Mouse (Mus musculus) forebrain, embryonic 11.5 days (tissue): Measurements from ENCODE around the gene Msi2. TPM values are rescaled to one million over a fixed set of nuclear protein-coding genes. Genes with fewer than 3 reads are reported as not detected.

Source experiments
- ATAC-seq: fragments of 200-750 bp; cut with Nextera tagmentation; replicated peaks from 2 replicates; pipeline ENCODE4 v1.8.0; 2017; ENCODE audit warnings: moderate TSS enrichment; ENCODE audit not compliant: low FRiP score
- DNase-seq: peaks from one replicate; pipeline ENCODE4 v3.0.0-alpha.2; 2017; ENCODE audit warnings: low spot score
- H3K27ac ChIP-seq: fragments of 300-500 bp; sonication (generic); 2 replicates; pipeline ENCODE4 v1.5.1; 2014; ENCODE audit warnings: low read depth, low read length
- H3K27me3 ChIP-seq: fragments of 300-500 bp; sonication (generic); 2 replicates; pipeline ENCODE4 v1.6.1; 2014; ENCODE audit warnings: mild to moderate bottlenecking, low read length, mixed read lengths; ENCODE audit not compliant: control insufficient read depth, insufficient read depth
- H3K36me3 ChIP-seq: fragments of 300-500 bp; sonication (generic); 2 replicates; pipeline ENCODE4 v1.6.1; 2014; ENCODE audit warnings: mild to moderate bottlenecking, low read length, moderate library complexity, mixed read lengths; ENCODE audit not compliant: control insufficient read depth, insufficient read depth
- H3K4me1 ChIP-seq: fragments of 300-500 bp; sonication (generic); replicated peaks from 2 replicates; pipeline ENCODE4 v1.6.1; 2014; ENCODE audit warnings: low read length, mixed read lengths; ENCODE audit not compliant: control insufficient read depth, insufficient read depth
- H3K4me2 ChIP-seq: fragments of 300-500 bp; sonication (generic); 2 replicates; pipeline ENCODE4 v1.6.1; 2014; ENCODE audit warnings: low read depth, mild to moderate bottlenecking, low read length, moderate library complexity, mixed read lengths; ENCODE audit not compliant: severe bottlenecking
- H3K4me3 ChIP-seq: fragments of 300-500 bp; sonication (generic); 2 replicates; pipeline ENCODE4 v1.5.1; 2014; ENCODE audit warnings: low read depth, low read length
- H3K9ac ChIP-seq: fragments of 300-500 bp; sonication (generic); 2 replicates; pipeline ENCODE4 v1.6.1; 2014; ENCODE audit warnings: low read length
- H3K9me3 ChIP-seq: fragments of 300-500 bp; sonication (generic); 2 replicates; pipeline ENCODE4 v1.6.1; 2016; ENCODE audit warnings: low read length, mixed read lengths; ENCODE audit not compliant: control insufficient read depth
- WGBS: fragments of 180-500 bp; shearing (Covaris S2); extraction: QIAGEN DNeasy Blood & Tissue Kit; methylation state at CpG from one replicate; pipeline ENCODE4 v1.1.7; 2014; 5-methylcytosine and 5-hydroxymethylcytosine counted together
- polyA plus RNA-seq: library from polyadenylated mRNA; unstranded; fragments of >200 nt; fragmentation: Nextera tagmentation; extraction: Ambion mirVana; gene quantifications from 2 replicates; pipeline ENCODE4 v1.2.1, GENCODE M21; 2014

The Msi2 gene
- polyA plus RNA-seq, 1 experiment from 2014 or later: 26.2 TPM

GRCm38 (mm10) chr11:88330799-88331198 is 387.5 kb downstream of the Msi2 start:
- H3K4me1 ChIP-seq: 0 out of 2 replicates have a peak, but pooled peaks cover 3% of the 10 kb centered on the region
- no peak overlapping the region for H3K9ac ChIP-seq
- DNase-seq: no peak
- no peak overlapping the region for H3K27ac ChIP-seq
- no peaks in the 10 kb centered on the region for H3K27me3 ChIP-seq
- H3K9me3 ChIP-seq: no peaks in the 10 kb centered on the region
- H3K4me2 ChIP-seq: no peak overlapping the region
- no peak for ATAC-seq
- H3K4me3 ChIP-seq: no peak overlapping the region
- no peaks in the 10 kb centered on the region for H3K36me3 ChIP-seq
- WGBS: 75% methylated on average over 11 of the region's 11 CpGs

- Histone ChIP-seq H3K27me3 (no peaks in the 10 kb centered on the region), H3K4me3 (no peak overlapping the region), H3K9ac (no peak overlapping the region), H3K36me3 (no peaks in the 10 kb centered on the region), H3K4me2 (no peak overlapping the region), H3K9me3 (no peaks in the 10 kb centered on the region), H3K4me1 (0 out of 2 replicates have a peak, but pooled peaks cover 3% of the 10 kb centered on the region), H3K27ac (no peak overlapping the region)
- no peak for ATAC-seq
- WGBS: 91% methylated on average over 17 of the region's 17 CpGs
- DNase-seq: no peak
These were observed 389.3 kb downstream of the Msi2 start for GRCm38 (mm10) chr11:88328813-88329595.

GRCm38 (mm10) chr11:88327016-88327415 is 391.3 kb downstream of the Msi2 start:
- no peak overlapping the region for H3K9ac ChIP-seq
- WGBS: 8% methylated on average over 4 of the region's 4 CpGs
- H3K27me3 ChIP-seq: no peaks in the 10 kb centered on the region
- no peaks in the 10 kb centered on the region for H3K36me3 ChIP-seq
- H3K4me2 ChIP-seq: no peak overlapping the region
- no peak overlapping the region for H3K4me3 ChIP-seq
- DNase-seq: no peak
- H3K27ac ChIP-seq: no peak overlapping the region
- H3K9me3 ChIP-seq: no peaks in the 10 kb centered on the region
- no peak for ATAC-seq
- H3K4me1 ChIP-seq: 0 out of 2 replicates have a peak, but pooled peaks cover 3% of the 10 kb centered on the region

GRCm38 (mm10) chr11:88318850-88319249 is 399.5 kb downstream of the Msi2 start:
- H3K36me3 ChIP-seq: no peaks in the 10 kb centered on the region
- ATAC-seq: no peak
- no peak for DNase-seq
- H3K27me3 ChIP-seq: no peaks in the 10 kb centered on the region
- H3K27ac ChIP-seq: no peak overlapping the region
- H3K9me3 ChIP-seq: no peaks in the 10 kb centered on the region
- H3K9ac ChIP-seq: no peak overlapping the region
- WGBS: 75% methylated on average over 5 of the region's 5 CpGs
- no peak overlapping the region for H3K4me2 ChIP-seq
- H3K4me1 ChIP-seq: no peaks in the 10 kb centered on the region
- no peak overlapping the region for H3K4me3 ChIP-seq

- DNase-seq (no peak), ATAC-seq (no peak)
- H3K27me3 ChIP-seq: no peaks in the 10 kb centered on the region
- no peak overlapping the region for H3K27ac ChIP-seq
- H3K4me1 ChIP-seq: no peaks in the 10 kb centered on the region; the same call in 1 of the 2 replicates
- no peak overlapping the region for H3K4me3 ChIP-seq
- H3K36me3 ChIP-seq: no peaks in the 10 kb centered on the region
- no peaks in the 10 kb centered on the region for H3K9me3 ChIP-seq
- no peak overlapping the region for H3K9ac ChIP-seq
- H3K4me2 ChIP-seq: no peak overlapping the region
- WGBS: 89% methylated on average over 5 of the region's 5 CpGs
These were observed 402.9 kb downstream of the Msi2 start for GRCm38 (mm10) chr11:88315393-88315792.

GRCm38 (mm10) chr11:88314471-88314870 is 403.8 kb downstream of the Msi2 start:
- WGBS: 85% methylated on average over 6 of the region's 6 CpGs
- DNase-seq (no peak), ATAC-seq (no peak)
- no peak overlapping the region for H3K27ac ChIP-seq
- H3K4me1 ChIP-seq: peaks cover 5% of the 10 kb centered on the region; the same call in 1 of the 2 replicates
- no peaks in the 10 kb centered on the region for H3K36me3 ChIP-seq
- no peak overlapping the region for H3K9ac ChIP-seq
- H3K4me3 ChIP-seq: no peak overlapping the region
- no peaks in the 10 kb centered on the region for H3K9me3 ChIP-seq
- H3K27me3 ChIP-seq: no peaks in the 10 kb centered on the region
- H3K4me2 ChIP-seq: no peak overlapping the region

- H3K9me3 ChIP-seq: no peaks in the 10 kb centered on the region
- no peak for DNase-seq
These were observed 404.8 kb downstream of the Msi2 start for GRCm38 (mm10) chr11:88313512-88313911.

GRCm38 (mm10) chr11:88311606-88312005 is 406.7 kb downstream of the Msi2 start:
- ATAC-seq: no peak
- Histone ChIP-seq H3K9me3 (no peaks in the 10 kb centered on the region), H3K9ac (no peak overlapping the region), H3K4me1 (peaks cover 12% of the 10 kb centered on the region; the same call in 1 of the 2 replicates), H3K4me3 (no peak overlapping the region), H3K36me3 (no peaks in the 10 kb centered on the region; the same call in 1 of the 2 replicates), H3K27me3 (no peaks in the 10 kb centered on the region), H3K4me2 (no peak overlapping the region), H3K27ac (no peak overlapping the region)
- 72% methylated on average over 7 of the region's 7 CpGs for WGBS
- no peak for DNase-seq

More at GRCm38 (mm10) chr11:88313512-88313911, 404.8 kb downstream of the Msi2 start:
- Histone ChIP-seq H3K4me3 (no peak overlapping the region), H3K4me1 (peaks cover 12% of the 10 kb centered on the region; the same call in 1 of the 2 replicates), H3K36me3 (no peaks in the 10 kb centered on the region; the same call in 1 of the 2 replicates), H3K9ac (no peak overlapping the region), H3K27me3 (no peaks in the 10 kb centered on the region), H3K4me2 (no peak overlapping the region), H3K27ac (no peak overlapping the region)
- no peak for ATAC-seq
- WGBS: 62% methylated on average over 8 of the region's 8 CpGs
